Mouse (Mus musculus): ENCODE data around the gene AL607142.1.

The AL607142.1 gene

DNA sequence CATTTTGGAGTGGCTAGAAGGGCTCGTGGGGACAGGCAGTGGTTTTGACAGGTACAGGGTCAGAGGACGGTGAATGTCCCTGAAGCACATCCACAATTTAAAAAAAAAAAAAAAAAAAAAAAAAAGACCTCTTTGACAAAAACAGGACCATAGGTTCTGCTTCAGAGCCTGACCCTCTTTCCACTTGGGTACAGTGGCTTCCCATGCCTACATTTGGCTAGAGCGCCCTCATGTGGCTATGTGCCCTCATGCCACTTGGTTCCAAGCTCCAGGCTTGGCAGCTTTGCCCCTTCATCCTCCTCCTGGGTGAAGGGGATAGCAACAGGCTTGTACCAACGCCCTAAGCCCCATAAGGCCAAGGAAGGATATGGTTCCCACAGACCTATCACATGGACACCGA lies 39.8 kb downstream of the AL607142.1 start:
- peak; percentile 71 for DNase-seq (ENCODE audit: low read depth, low spot score)

DNA sequence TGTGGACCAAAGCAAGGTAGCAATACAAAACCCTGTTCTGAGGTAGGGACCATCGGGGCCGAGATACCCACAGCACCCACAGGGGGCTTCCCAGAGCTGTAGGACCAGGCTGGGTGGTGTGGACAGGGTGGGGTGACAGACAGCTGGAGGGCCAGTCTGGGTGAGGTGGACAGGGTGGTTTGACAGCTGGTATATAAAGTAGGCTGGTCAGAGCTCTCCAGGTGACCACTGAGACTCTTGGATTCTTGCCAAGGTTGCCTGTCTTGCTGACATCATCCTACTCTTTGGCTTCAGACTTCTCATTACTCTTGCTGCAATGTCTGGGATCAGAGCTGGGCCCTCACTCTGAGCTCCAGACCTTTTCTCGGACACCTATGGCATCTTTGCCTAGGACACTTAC lies 41.6 kb downstream of the AL607142.1 start:
- no peak for DNase-seq (ENCODE audit: low read depth, low spot score)

DNA sequence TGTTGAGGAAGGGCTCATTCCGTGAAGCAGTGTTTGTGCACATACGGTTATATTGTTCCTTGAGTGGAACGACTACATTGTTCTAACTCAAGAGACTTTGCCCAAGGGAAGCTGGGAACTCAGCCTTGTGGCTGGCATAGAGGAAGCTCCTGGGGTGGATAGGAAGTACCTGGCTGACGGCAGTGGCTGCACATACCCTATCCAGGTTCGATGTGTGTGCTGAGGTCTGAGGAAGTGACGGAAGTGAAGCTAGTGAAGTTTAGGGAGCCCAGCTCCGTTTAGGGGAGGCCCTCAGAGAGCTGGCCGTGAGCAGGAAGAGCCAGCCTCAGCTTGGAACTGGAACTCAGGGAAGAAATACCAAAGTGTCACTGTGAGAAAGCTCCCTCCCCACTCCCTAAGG lies 43.0 kb downstream of the AL607142.1 start:
- no peak for DNase-seq (ENCODE audit: low read depth, low spot score)

DNA sequence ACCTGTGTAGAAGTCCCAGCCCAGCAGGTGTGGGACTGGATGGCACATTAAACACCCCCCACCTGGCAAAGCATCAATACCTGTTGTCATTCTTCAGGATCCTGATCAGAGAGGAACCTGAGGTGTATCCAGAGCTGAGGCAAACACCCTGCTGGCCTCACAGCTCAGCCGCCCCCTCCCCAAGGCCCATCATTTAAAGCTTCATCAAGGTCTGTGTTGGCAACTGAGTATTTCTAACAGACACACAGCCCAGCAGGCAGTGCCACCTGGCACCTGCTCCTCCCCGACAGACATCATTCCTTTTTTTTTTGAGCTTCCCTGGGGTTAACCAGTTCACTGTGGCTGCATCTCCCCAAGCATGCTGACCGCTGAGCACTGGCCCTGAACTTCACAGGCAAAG lies 50.7 kb downstream of the AL607142.1 start:
- no peak for DNase-seq (ENCODE audit: low read depth, low spot score)

DNA sequence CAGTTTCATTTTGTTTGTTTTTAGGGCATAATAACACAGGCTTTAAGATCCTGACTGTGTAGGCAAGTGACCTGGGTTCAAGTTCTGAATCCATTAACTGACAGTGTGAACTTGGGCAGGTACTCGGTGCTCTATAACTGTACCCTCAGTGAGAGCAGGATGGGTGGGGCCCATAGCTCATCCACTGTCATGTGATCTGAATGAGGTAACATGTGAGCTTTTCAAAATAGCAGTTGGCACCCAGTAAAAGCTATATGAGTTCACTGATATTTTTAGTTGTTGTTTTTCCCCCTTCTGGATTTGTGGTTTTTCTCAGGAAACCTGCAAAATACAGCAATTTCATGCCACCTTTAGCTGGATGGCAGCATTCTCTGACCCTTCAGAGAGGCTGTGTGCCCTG lies 51.5 kb downstream of the AL607142.1 start:
- DNase-seq (ENCODE audit: low read depth, low spot score): no peak

DNA sequence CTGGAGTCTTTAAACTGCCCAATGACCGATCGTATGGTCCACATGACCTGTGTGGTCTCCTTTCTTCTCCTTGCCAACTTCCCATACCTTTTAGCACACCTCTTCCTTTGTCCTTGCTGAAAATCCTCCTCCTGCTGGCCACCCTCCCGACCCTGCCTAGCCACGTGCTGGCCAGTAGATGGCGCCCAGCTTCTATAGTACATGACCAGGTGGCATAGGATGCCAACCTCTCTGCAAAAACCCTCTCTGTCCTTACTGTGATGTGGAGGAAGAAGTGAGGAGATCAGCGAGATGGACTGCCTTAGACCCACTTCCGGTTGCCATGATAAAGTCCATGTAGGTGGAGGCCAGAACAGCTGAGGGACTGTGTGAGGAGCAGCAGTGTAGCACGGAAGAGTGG lies 55.5 kb downstream of the AL607142.1 start:
- DNase-seq (ENCODE audit: low read depth, low spot score): peak; percentile 61

DNA sequence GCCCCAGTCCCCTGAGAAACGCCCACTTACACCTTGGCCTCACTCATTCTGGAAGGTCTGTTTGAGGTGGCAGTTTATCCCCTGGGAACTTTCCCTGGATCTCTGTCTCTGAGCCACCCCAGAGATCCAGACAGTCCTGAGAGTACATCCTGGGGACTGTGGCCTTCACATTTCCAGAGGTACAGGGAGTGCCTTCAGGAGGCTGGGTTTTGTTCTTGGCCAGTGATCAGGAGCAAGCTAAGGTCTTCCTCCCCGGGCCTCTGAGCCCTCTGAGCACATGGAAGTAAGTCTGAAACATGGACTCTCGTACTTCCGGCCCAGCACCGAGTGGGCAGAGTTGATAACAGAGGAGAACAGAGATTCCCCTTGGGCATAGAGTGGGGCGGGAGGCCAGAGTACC lies 59.9 kb downstream of the AL607142.1 start:
- no peak for DNase-seq (ENCODE audit: low read depth, low spot score)

DNA sequence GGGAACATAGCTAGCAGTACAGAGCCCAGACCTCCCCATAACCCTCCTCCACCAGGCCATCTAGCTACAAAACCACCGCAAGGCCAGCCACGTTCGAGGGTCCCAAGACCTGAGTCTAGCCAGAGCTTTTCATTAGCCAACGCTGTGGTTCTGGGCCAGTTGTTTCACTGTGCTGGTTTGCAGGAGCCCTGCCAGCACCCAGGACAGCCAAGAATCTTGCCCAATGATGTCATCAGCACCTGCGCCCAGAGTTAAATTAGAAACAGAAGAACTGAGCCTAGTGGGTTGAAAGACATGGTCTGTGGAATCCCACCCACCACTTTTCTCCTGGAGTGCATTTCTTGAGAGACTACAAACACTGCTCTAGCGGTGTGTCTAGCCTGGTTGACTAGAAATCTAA lies 61.3 kb downstream of the AL607142.1 start:
- no peak for DNase-seq (ENCODE audit: low read depth, low spot score)

DNA sequence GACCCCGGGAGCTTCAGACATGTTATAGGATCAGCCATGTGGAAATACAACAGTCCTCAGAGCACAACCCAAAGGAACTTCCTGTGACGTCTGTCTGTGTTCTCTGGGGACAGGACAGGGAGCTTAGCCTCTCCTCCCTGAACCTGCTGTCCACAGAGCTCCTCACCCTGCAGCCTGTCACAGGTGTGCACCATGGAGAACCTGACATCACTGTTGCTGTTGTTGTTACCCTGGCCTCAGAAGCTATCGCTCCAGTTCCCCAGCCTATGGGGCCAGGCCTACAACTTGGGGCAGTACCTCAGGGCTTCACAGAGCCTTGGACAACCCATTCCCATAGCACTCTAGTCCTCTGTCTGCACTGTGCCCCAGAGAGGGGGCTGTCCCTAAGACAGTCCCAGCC lies 62.5 kb downstream of the AL607142.1 start:
- no peak for DNase-seq (ENCODE audit: low read depth, low spot score)

DNA sequence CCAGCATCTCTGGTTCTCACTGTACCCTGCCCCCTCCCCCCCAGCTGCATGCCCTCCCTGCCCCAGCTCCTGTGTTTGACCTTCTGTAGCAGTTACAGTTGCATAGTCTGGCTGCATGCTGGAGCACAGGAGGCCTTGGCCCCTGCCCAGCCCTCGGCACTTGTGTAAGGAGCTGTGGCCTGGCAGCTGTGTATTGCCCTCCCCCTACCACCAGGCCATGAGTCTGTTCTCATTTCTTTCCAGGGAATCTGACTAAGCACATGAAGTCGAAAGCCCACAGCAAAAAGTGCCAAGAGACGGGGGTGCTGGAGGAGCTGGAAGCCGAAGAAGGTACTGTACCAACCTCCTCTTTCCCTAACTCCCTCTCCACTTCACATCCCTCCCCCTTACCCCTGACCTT lies 63.2 kb downstream of the AL607142.1 start:
- DNase-seq (ENCODE audit: low read depth, low spot score): no peak

DNA sequence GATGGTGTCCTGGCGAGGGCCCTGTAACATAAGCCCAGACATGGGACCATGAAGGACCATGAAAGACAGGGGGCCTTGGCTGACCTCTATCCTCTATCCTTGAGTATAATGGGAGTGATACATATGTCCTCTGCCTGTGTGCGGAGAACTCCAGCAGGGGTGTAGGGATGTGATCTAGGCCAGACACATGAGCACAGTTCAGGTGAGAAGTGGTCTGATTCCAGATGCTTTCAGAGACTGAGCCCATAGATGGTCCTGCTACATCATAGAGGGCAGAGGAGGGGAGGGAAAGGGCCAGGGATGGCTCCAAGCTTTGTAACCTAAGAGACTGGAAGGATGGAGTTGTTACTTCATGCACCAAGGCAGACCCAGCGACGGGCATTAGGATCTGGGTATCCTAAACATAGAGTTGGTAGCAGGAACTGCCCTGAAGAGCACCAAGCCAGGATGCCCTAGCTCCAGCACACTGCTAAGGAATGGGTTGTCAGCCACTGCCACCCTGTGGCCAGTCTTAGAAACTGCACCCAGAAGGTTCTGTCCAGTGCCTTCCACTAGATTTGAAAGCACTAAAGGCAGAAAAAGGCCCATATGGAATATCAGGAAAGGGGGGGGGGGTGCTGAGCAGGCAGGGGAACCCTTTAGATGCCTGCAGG lies 64.6 kb downstream of the AL607142.1 start:
- peak; percentile 47 for DNase-seq (ENCODE audit: low read depth, low spot score)

DNA sequence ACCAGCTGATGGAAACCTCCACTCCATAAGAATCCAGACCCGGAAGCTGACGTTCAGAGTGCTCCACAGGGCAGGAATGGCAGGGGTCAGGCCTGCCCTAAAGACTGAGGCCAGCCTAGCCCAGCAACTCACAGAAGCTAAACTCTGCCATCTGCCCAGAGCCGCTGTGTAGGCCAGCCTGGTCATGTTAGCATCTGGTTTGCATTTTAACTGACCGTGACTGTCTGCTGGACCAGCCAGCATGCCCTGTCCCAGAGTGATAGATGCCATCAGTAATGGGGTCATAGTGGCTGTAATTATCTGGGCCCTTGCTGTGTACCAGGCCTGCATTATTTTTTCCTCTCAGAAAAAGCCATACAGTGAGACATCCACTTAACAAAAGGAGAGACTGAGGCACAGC lies 66.1 kb downstream of the AL607142.1 start:
- no peak for DNase-seq (ENCODE audit: low read depth, low spot score)

DNA sequence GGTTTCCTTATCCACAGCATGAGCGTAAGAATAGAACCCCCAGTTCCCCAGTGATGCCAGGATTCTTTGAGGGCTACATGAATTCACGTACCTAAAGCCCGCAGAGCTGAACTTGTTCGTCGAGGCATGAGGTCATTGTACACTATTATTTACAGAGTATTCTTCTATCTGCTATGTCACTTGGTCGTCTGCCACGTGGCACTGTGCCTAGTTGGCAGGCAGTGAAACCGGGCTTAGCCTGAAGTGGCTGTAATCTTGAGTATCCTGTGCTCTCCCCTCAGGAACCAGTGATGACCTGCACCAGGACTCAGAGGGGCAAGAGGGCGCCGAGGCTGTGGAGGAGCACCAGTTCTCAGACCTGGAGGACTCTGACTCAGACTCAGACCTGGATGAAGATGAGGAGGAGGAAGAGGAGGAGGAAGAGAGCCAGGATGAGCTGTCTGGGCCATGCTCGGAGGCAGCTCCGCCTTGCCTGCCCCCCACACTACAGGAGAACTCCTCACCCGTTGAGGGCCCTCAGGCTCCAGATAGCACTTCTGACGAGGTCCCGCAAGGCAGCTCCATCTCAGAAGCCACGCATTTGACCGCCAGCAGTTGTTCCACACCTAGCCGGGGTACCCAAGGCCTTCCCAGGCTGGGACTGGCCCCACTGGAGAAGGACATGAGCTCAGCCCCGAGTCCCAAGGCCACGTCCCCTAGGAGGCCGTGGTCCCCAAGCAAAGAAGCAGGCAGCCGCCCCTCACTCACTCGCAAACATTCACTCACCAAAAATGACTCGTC lies 66.8 kb downstream of the AL607142.1 start:
- DNase-seq (ENCODE audit: low read depth, low spot score): no peak

DNA sequence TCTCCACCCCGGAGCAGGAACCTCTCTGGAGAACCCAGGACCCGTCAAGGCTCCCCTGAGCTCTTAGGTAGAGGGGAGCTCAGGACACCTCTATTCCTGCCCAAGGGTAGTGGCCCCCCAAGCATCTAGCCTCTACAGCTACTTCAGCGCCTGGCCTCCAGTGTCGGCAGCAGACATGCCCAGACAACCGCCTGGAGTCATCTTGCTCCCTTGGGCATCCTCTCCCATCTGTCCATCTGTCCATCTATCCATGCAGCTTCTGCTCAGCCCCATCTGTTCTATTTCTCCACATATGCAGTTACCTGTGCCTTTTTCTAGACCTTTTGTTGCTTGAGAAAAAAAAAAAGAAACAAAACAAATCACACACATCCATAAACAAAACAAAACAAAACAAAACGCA lies 69.4 kb downstream of the AL607142.1 start:
- no peak for DNase-seq (ENCODE audit: low read depth, low spot score)

DNA sequence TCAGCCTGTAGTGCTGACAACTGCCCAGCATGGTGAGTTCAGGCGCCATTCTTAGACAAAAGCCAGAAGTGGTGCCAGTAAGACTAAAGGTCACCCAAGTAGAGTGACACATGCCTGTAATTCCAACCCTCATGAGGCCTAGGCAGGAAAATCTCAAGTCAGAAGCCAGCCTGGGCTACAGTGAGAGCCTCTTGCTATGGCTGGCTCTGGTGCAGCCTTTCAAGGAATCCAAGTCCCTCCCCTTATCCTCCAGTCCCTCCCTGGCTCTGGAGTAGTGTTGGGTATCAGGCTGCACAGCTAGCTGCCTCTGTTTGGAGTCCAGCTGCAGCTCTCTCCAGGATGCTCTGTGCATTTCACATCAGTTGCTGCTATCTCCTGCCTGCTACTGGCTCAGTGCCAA lies 77.0 kb downstream of the AL607142.1 start:
- no peak for DNase-seq (ENCODE audit: low read depth, low spot score)

DNA sequence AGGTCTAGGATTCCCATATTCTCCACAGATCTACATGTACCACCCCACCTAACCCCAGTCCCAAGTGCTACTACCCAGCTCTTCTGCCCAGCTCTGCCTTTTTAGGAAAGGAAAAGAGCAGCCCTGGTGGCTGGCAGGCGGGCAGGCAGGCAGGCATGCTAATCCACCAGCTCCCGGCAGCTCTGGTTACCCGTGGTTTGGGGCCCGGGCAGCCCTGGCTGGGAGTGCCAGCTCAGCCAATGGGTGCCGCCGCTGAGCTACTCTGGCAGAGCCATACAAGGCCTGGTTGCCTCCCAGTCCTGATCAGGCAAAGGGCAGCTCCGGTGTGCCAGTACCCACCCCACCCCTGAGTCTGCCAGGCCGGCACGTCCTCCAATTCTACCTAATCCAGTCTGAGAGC lies 78.1 kb downstream of the AL607142.1 start:
- no peak for DNase-seq (ENCODE audit: low read depth, low spot score)

Measured in A20 (cell line).